Mouse (Mus musculus): Measurements from ENCODE around the gene Med8.

Gene Med8

GRCm38 (mm10) chr4:118416329-118416728 is 7.2 kb downstream of the Med8 start:
- DNase-seq (ENCODE audit: low spot score) = no peak

GRCm38 (mm10) chr4:118417112-118417797 is 8.1 kb downstream of the Med8 start:
- DNase-seq (ENCODE audit: low spot score) = no peak

GRCm38 (mm10) chr4:118421384-118421783 is 12.2 kb downstream of the Med8 start:
- no peak for DNase-seq (ENCODE audit: low spot score)

GRCm38 (mm10) chr4:118424541-118425160 is 15.5 kb downstream of the Med8 start:
- no peak for DNase-seq (ENCODE audit: low spot score)

GRCm38 (mm10) chr4:118425374-118425773 is 16.2 kb downstream of the Med8 start:
- no peak for DNase-seq (ENCODE audit: low spot score)

- DNase-seq (ENCODE audit: low spot score) = peak; percentile 19
These were observed 18.3 kb downstream of the Med8 start for GRCm38 (mm10) chr4:118427415-118427767.

- peak; percentile 85 for DNase-seq (ENCODE audit: low spot score)
These were observed 18.8 kb downstream of the Med8 start, which contains the start of gene Elovl1 for GRCm38 (mm10) chr4:118427768-118428451. Gene Elovl1 (plus strand): TSS chr4:118428093.

GRCm38 (mm10) chr4:118428531-118429214 is 19.5 kb downstream of the Med8 start:
- no peak for DNase-seq (ENCODE audit: low spot score)

GRCm38 (mm10) chr4:118429215-118429895 is 20.2 kb downstream of the Med8 start:
- DNase-seq (ENCODE audit: low spot score) = no peak

GRCm38 (mm10) chr4:118432332-118432731 is 23.2 kb downstream of the Med8 start:
- no peak for DNase-seq (ENCODE audit: low spot score)

GRCm38 (mm10) chr4:118436820-118437603 is 27.9 kb downstream of the Med8 start, which contains the start of gene Cdc20:
Gene Cdc20 (minus strand): TSS chr4:118437352.
- DNase-seq (ENCODE audit: low spot score) = peak; percentile 92

- DNase-seq (ENCODE audit: low spot score) = no peak
These were observed 28.7 kb downstream of the Med8 start for GRCm38 (mm10) chr4:118437829-118438253.

GRCm38 (mm10) chr4:118445088-118445487 is 36.0 kb downstream of the Med8 start:
- no peak for DNase-seq (ENCODE audit: low spot score)

- peak; percentile 57 for DNase-seq (ENCODE audit: low spot score)
These were observed 36.8 kb downstream of the Med8 start for GRCm38 (mm10) chr4:118445781-118446414.

- DNase-seq (ENCODE audit: low spot score) = peak; percentile 18
These were observed 37.4 kb downstream of the Med8 start for GRCm38 (mm10) chr4:118446415-118447153.

GRCm38 (mm10) chr4:118457345-118457975 is 48.3 kb downstream of the Med8 start, which contains the start of gene Mpl:
Gene Mpl (minus strand): TSS chr4:118457513.
- no peak for DNase-seq (ENCODE audit: low spot score)

GRCm38 (mm10) chr4:118464956-118465355 is 55.8 kb downstream of the Med8 start:
- DNase-seq (ENCODE audit: low spot score) = no peak
